Mouse (Mus musculus): ENCODE measurements at regions not wholly inside any gene's neighbourhood (a gene's known extent, or its start where the extent isn't known, plus 50 kb on each side); places are given as distances from the start of the nearest gene placed in this dataset.

- in situ Hi-C loops (cut with MboI; ENCODE audit: low pct_ligation_motif_present, low pct_unique_long_range_greater_than_20kb, low sequenced_read_pairs): no loop called here
- H3K9me3 ChIP-seq (replicated peaks; ENCODE audit: low read length): no peaks in the 10 kb centered on the region
- H3K4me2 ChIP-seq (ENCODE audit: insufficient read depth, low read depth, poor library complexity, severe bottlenecking): no peak overlapping the region
- no peak for TF ChIP-seq HCFC1 (IDR thresholded peaks at IDR 0.05; ENCODE audit: low read depth, low read length)
- no peak for TF ChIP-seq TCF12 (IDR thresholded peaks at IDR 0.05; ENCODE audit: low read depth, low read length)
- no peak for TF ChIP-seq PAX5 (IDR thresholded peaks at IDR 0.05; ENCODE audit: low read length)
- TF ChIP-seq JUND (conservative IDR thresholded peaks at IDR 0.05; ENCODE audit: low read depth, low read length): no peak
- TF ChIP-seq USF2 (conservative IDR thresholded peaks at IDR 0.05; ENCODE audit: low read depth, low read length): no peak
- no peak overlapping the region for H3K4me3 ChIP-seq (replicated peaks in 1 of 3; ENCODE audit: low read depth in 2 of 3, low read length in 2 of 3, poor library complexity in 1 of 3)
- no peak overlapping the region for H3K9ac ChIP-seq (ENCODE audit: insufficient read depth, low read depth)
- H3K79me2 ChIP-seq (replicated peaks; ENCODE audit: control insufficient read depth, extremely low read depth, insufficient read depth, poor library complexity, severe bottlenecking): no peaks in the 10 kb centered on the region
- no peak for DNase-seq (ENCODE audit: extremely low read depth)
- H3K27me3 ChIP-seq (replicated peaks): no peaks in the 10 kb centered on the region
- H3K27ac ChIP-seq (ENCODE audit: insufficient read depth, low read depth): no peak overlapping the region
- dilution Hi-C loops (cut with MboI; ENCODE audit: extremely low pct_ligation_motif_present, extremely low pct_unique_long_range_greater_than_20kb, low sequenced_read_pairs): no loop called here
- H3K36me3 ChIP-seq (replicated peaks in 1 of 2; ENCODE audit: control insufficient read depth in 1 of 2, insufficient read depth in 1 of 2, low read length in 1 of 2): no peaks in the 10 kb centered on the region
- H3K4me1 ChIP-seq (ENCODE audit: control insufficient read depth in 1 of 2, insufficient read depth in 2 of 2): no peaks in the 10 kb centered on the region
Observed at GRCm38 (mm10) chr15:6068371-6068770, 231.2 kb upstream of the Dab2 start.

GRCm38 (mm10) chr15:6071873-6072272 is 227.7 kb upstream of the Dab2 start:
- Histone ChIP-seq H3K9ac (ENCODE audit: insufficient read depth, low read depth) (no peak overlapping the region), H3K27me3 (replicated peaks) (no peaks in the 10 kb centered on the region), H3K9me3 (replicated peaks; ENCODE audit: low read length) (no peaks in the 10 kb centered on the region), H3K36me3 (replicated peaks in 1 of 2; ENCODE audit: control insufficient read depth in 1 of 2, insufficient read depth in 1 of 2, low read length in 1 of 2) (no peaks in the 10 kb centered on the region), H3K4me1 (ENCODE audit: control insufficient read depth in 1 of 2, insufficient read depth in 2 of 2) (no peaks in the 10 kb centered on the region), H3K4me3 (replicated peaks in 1 of 3; ENCODE audit: low read depth in 2 of 3, low read length in 2 of 3, poor library complexity in 1 of 3) (no peak overlapping the region), H3K79me2 (replicated peaks; ENCODE audit: control insufficient read depth, extremely low read depth, insufficient read depth, poor library complexity, severe bottlenecking) (no peaks in the 10 kb centered on the region), H3K4me2 (ENCODE audit: insufficient read depth, low read depth, poor library complexity, severe bottlenecking) (no peak overlapping the region), H3K27ac (ENCODE audit: insufficient read depth, low read depth) (no peak overlapping the region)
- in situ Hi-C loops (cut with MboI; ENCODE audit: low pct_ligation_motif_present, low pct_unique_long_range_greater_than_20kb, low sequenced_read_pairs): no loop called here
- DNase-seq (ENCODE audit: extremely low read depth): no peak
- TF ChIP-seq MAFK (IDR thresholded peaks at IDR 0.05; ENCODE audit: insufficient replicate concordance, low read length) (no peak), TBP (conservative IDR thresholded peaks at IDR 0.05; ENCODE audit: low read depth, low read length) (no peak)
- dilution Hi-C loops (cut with MboI; ENCODE audit: extremely low pct_ligation_motif_present, extremely low pct_unique_long_range_greater_than_20kb, low sequenced_read_pairs): no loop called here

GRCm38 (mm10) chr15:6072920-6073319 is 226.7 kb upstream of the Dab2 start:
- TF ChIP-seq MAFK (IDR thresholded peaks at IDR 0.05; ENCODE audit: insufficient replicate concordance, low read length) (no peak), MXI1 (IDR thresholded peaks at IDR 0.05; ENCODE audit: low read depth, low read length) (no peak), RAD21 (IDR thresholded peaks at IDR 0.05; ENCODE audit: low read depth, low read length) (no peak), KAT2A (IDR thresholded peaks at IDR 0.05; ENCODE audit: insufficient replicate concordance, low read length) (no peak), ZMIZ1 (IDR thresholded peaks at IDR 0.05; ENCODE audit: low read depth, low read length) (no peak)
- Histone ChIP-seq H3K27me3 (replicated peaks) (no peaks in the 10 kb centered on the region), H3K9me3 (replicated peaks; ENCODE audit: low read length) (no peaks in the 10 kb centered on the region), H3K36me3 (replicated peaks in 1 of 2; ENCODE audit: control insufficient read depth in 1 of 2, insufficient read depth in 1 of 2, low read length in 1 of 2) (no peaks in the 10 kb centered on the region), H3K27ac (ENCODE audit: insufficient read depth, low read depth) (no peak overlapping the region), H3K79me2 (replicated peaks; ENCODE audit: control insufficient read depth, extremely low read depth, insufficient read depth, poor library complexity, severe bottlenecking) (no peaks in the 10 kb centered on the region), H3K4me3 (replicated peaks in 1 of 3; ENCODE audit: low read depth in 2 of 3, low read length in 2 of 3, poor library complexity in 1 of 3) (no peak overlapping the region), H3K4me1 (ENCODE audit: control insufficient read depth in 1 of 2, insufficient read depth in 2 of 2) (no peaks in the 10 kb centered on the region), H3K4me2 (ENCODE audit: insufficient read depth, low read depth, poor library complexity, severe bottlenecking) (no peak overlapping the region), H3K9ac (ENCODE audit: insufficient read depth, low read depth) (no peak overlapping the region)
- in situ Hi-C loops (cut with MboI; ENCODE audit: low pct_ligation_motif_present, low pct_unique_long_range_greater_than_20kb, low sequenced_read_pairs): no loop called here
- no peak for DNase-seq (ENCODE audit: extremely low read depth)
- dilution Hi-C loops (cut with MboI; ENCODE audit: extremely low pct_ligation_motif_present, extremely low pct_unique_long_range_greater_than_20kb, low sequenced_read_pairs): no loop called here
